Mouse (Mus musculus) midbrain, embryonic 15.5 days (tissue): ENCODE measurements around the gene Setd1b. TPM values are rescaled to one million over a fixed set of nuclear protein-coding genes. Genes with fewer than 3 reads are reported as not detected.

ENCODE experiments used
- ATAC-seq: fragments of 200-750 bp; cut with Nextera tagmentation; replicated peaks from 2 replicates; pipeline ENCODE4 v1.8.0; 2017; ENCODE audit warnings: moderate TSS enrichment
- H3K27ac ChIP-seq: fragments of 300-500 bp; sonication (generic); 2 replicates; pipeline ENCODE4 v1.5.1; 2015; ENCODE audit warnings: mild to moderate bottlenecking, inconsistent platforms
- H3K27me3 ChIP-seq: fragments of 300-500 bp; sonication (generic); replicated peaks from 2 replicates; pipeline ENCODE4 v1.6.1; 2015; ENCODE audit warnings: inconsistent platforms
- H3K36me3 ChIP-seq: fragments of 300-500 bp; sonication (generic); replicated peaks from 2 replicates; pipeline ENCODE4 v1.6.1; 2015; ENCODE audit warnings: inconsistent platforms
- H3K4me1 ChIP-seq: fragments of 300-500 bp; sonication (generic); 2 replicates; pipeline ENCODE4 v1.6.1; 2015; ENCODE audit warnings: inconsistent platforms
- H3K4me2 ChIP-seq: fragments of 300-500 bp; sonication (generic); 2 replicates; pipeline ENCODE4 v1.6.1; 2015; ENCODE audit warnings: inconsistent platforms, mild to moderate bottlenecking, moderate library complexity
- H3K4me3 ChIP-seq: fragments of 300-500 bp; sonication (generic); 2 replicates; pipeline ENCODE4 v1.5.1; 2015; ENCODE audit warnings: mild to moderate bottlenecking, inconsistent platforms
- H3K9ac ChIP-seq: fragments of 300-500 bp; sonication (generic); 2 replicates; pipeline ENCODE4 v1.6.1; 2015; ENCODE audit warnings: mild to moderate bottlenecking, inconsistent platforms
- H3K9me3 ChIP-seq: fragments of 300-500 bp; sonication (generic); 2 replicates; pipeline ENCODE4 v1.6.1; 2016; ENCODE audit warnings: inconsistent platforms
- whole genome bisulfite sequencing: fragments of 180-500 bp; shearing (Covaris S2); methylation state at CpG from one replicate; pipeline ENCODE4 v1.1.7; 2015; ENCODE audit warnings: mixed read lengths; 5-methylcytosine and 5-hydroxymethylcytosine counted together
- polyA plus RNA-seq: library from polyadenylated mRNA; unstranded; fragments of >200 nt; fragmentation: Nextera tagmentation; extraction: Ambion mirVana; gene quantifications from 2 replicates; pipeline ENCODE4 v1.2.1, GENCODE M21; 2015

Gene Setd1b
- polyA plus RNA-seq, 1 experiment from 2014 or later, result 12.2 TPM

- no peaks in the 10 kb centered on the region for H3K9me3 ChIP-seq
- no peak overlapping the region for H3K27ac ChIP-seq
- peaks cover 10% of the 10 kb centered on the region for H3K4me1 ChIP-seq
- H3K27me3 ChIP-seq, result no peaks in the 10 kb centered on the region
- H3K4me2 ChIP-seq, result no peak overlapping the region
- no peak overlapping the region for H3K4me3 ChIP-seq
- no peaks in the 10 kb centered on the region for H3K36me3 ChIP-seq
- ATAC-seq, result no peak
- WGBS, result 29% methylated on average over 7 of the region's 7 CpGs
- no peak overlapping the region for H3K9ac ChIP-seq
These were observed 27.1 kb upstream of the Setd1b start for GRCm38 (mm10) chr5:123114924-123115323.

- Histone ChIP-seq H3K27ac (no peak overlapping the region), H3K27me3 (no peaks in the 10 kb centered on the region), H3K4me3 (no peak overlapping the region), H3K36me3 (no peaks in the 10 kb centered on the region), H3K4me2 (no peak overlapping the region), H3K9ac (no peak overlapping the region), H3K4me1 (0 out of 2 replicates have a peak, but pooled peaks cover 2% of the 10 kb centered on the region), H3K9me3 (no peaks in the 10 kb centered on the region)
- 81% methylated on average over 8 of the region's 8 CpGs for WGBS
- no peak for ATAC-seq
These were observed 25.9 kb upstream of the Setd1b start for GRCm38 (mm10) chr5:123116080-123116479.

GRCm38 (mm10) chr5:123117257-123117656 lies 24.7 kb upstream of the Setd1b start:
- Histone ChIP-seq H3K27ac (no peak overlapping the region), H3K4me1 (0 out of 2 replicates have a peak, but pooled peaks cover 2% of the 10 kb centered on the region), H3K4me2 (no peak overlapping the region), H3K27me3 (no peaks in the 10 kb centered on the region), H3K9ac (no peak overlapping the region), H3K9me3 (no peaks in the 10 kb centered on the region), H3K4me3 (no peak overlapping the region), H3K36me3 (no peaks in the 10 kb centered on the region)
- ATAC-seq, result no peak
- WGBS, result 15% methylated on average over 10 of the region's 10 CpGs

GRCm38 (mm10) chr5:123117773-123118172 lies 24.2 kb upstream of the Setd1b start:
- no peaks in the 10 kb centered on the region for H3K27me3 ChIP-seq
- no peak overlapping the region for H3K9ac ChIP-seq
- 88% methylated on average over 8 of the region's 8 CpGs for WGBS
- no peak for ATAC-seq
- no peak overlapping the region for H3K4me3 ChIP-seq
- H3K4me2 ChIP-seq, result no peak overlapping the region
- H3K36me3 ChIP-seq, result no peaks in the 10 kb centered on the region
- H3K27ac ChIP-seq, result no peak overlapping the region
- H3K4me1 ChIP-seq, result 0 out of 2 replicates have a peak, but pooled peaks cover 2% of the 10 kb centered on the region
- no peaks in the 10 kb centered on the region for H3K9me3 ChIP-seq

- Histone ChIP-seq H3K27me3 (no peaks in the 10 kb centered on the region), H3K9me3 (no peaks in the 10 kb centered on the region), H3K4me2 (no peak overlapping the region), H3K27ac (no peak overlapping the region), H3K4me1 (0 out of 2 replicates have a peak, but pooled peaks cover 2% of the 10 kb centered on the region), H3K4me3 (no peak overlapping the region), H3K36me3 (no peaks in the 10 kb centered on the region; the same call in 1 of the 2 replicates), H3K9ac (no peak overlapping the region)
- ATAC-seq, result no peak
- WGBS, result 80% methylated on average over 10 of the region's 10 CpGs
These were observed 23.2 kb upstream of the Setd1b start for GRCm38 (mm10) chr5:123118826-123119225.

- Histone ChIP-seq H3K36me3 (no peaks in the 10 kb centered on the region; the same call in 1 of the 2 replicates), H3K4me2 (no peak overlapping the region), H3K9me3 (no peaks in the 10 kb centered on the region), H3K27me3 (no peaks in the 10 kb centered on the region), H3K4me3 (no peak overlapping the region), H3K9ac (no peak overlapping the region; the same call in 1 of the 2 replicates), H3K27ac (no peak overlapping the region), H3K4me1 (0 out of 2 replicates have a peak, but pooled peaks cover 2% of the 10 kb centered on the region)
- WGBS, result 64% methylated on average over 7 of the region's 7 CpGs
- ATAC-seq, result no peak
These were observed 21.3 kb upstream of the Setd1b start for GRCm38 (mm10) chr5:123120624-123121215.

- Histone ChIP-seq H3K4me2 (no peak overlapping the region), H3K9me3 (no peaks in the 10 kb centered on the region), H3K4me1 (0 out of 2 replicates have a peak, but pooled peaks cover 2% of the 10 kb centered on the region), H3K27me3 (no peaks in the 10 kb centered on the region), H3K9ac (no peak overlapping the region), H3K27ac (no peak overlapping the region), H3K4me3 (no peak overlapping the region), H3K36me3 (peaks cover 2% of the 10 kb centered on the region; the same call in 1 of the 2 replicates)
- no peak for ATAC-seq
- 85% methylated on average over 4 of the region's 4 CpGs for WGBS
These were observed 19.8 kb upstream of the Setd1b start for GRCm38 (mm10) chr5:123122181-123122580.

- ATAC-seq, result no peak
- Histone ChIP-seq H3K9me3 (no peaks in the 10 kb centered on the region), H3K27me3 (no peaks in the 10 kb centered on the region), H3K9ac (no peak overlapping the region), H3K4me1 (0 out of 2 replicates have a peak, but pooled peaks cover 2% of the 10 kb centered on the region), H3K4me2 (no peak overlapping the region), H3K27ac (no peak overlapping the region), H3K36me3 (peaks cover 2% of the 10 kb centered on the region; the same call in 1 of the 2 replicates), H3K4me3 (no peak overlapping the region)
- WGBS, result 90% methylated on average over 6 of the region's 6 CpGs
These were observed 16.9 kb upstream of the Setd1b start for GRCm38 (mm10) chr5:123125105-123125504.

GRCm38 (mm10) chr5:123125638-123126406 lies 16.2 kb upstream of the Setd1b start:
- H3K4me3 ChIP-seq, result no peak overlapping the region
- no peak overlapping the region for H3K27ac ChIP-seq
- 85% methylated on average over 18 of the region's 18 CpGs for WGBS
- H3K9me3 ChIP-seq, result no peaks in the 10 kb centered on the region
- H3K27me3 ChIP-seq, result no peaks in the 10 kb centered on the region
- no peak for ATAC-seq
- no peak overlapping the region for H3K9ac ChIP-seq
- no peak overlapping the region for H3K4me2 ChIP-seq
- 0 out of 2 replicates have a peak, but pooled peaks cover 1% of the 10 kb centered on the region for H3K4me1 ChIP-seq
- H3K36me3 ChIP-seq, result peaks cover 2% of the 10 kb centered on the region; the same call in 1 of the 2 replicates

GRCm38 (mm10) chr5:123127031-123127430 lies 15.0 kb upstream of the Setd1b start:
- H3K4me2 ChIP-seq, result no peak overlapping the region
- no peaks in the 10 kb centered on the region for H3K27me3 ChIP-seq
- peaks cover 7% of the 10 kb centered on the region for H3K4me1 ChIP-seq
- no peak overlapping the region for H3K27ac ChIP-seq
- no peak overlapping the region for H3K4me3 ChIP-seq
- no peak overlapping the region for H3K9ac ChIP-seq
- no peaks in the 10 kb centered on the region for H3K9me3 ChIP-seq
- WGBS, result 79% methylated on average over 6 of the region's 6 CpGs
- peaks cover 2% of the 10 kb centered on the region; the same call in 1 of the 2 replicates for H3K36me3 ChIP-seq
- ATAC-seq, result no peak

- 55% methylated on average over 10 of the region's 10 CpGs for WGBS
- ATAC-seq, result no peak
- Histone ChIP-seq H3K36me3 (peaks cover 2% of the 10 kb centered on the region; the same call in 1 of the 2 replicates), H3K4me2 (no peak overlapping the region), H3K4me3 (no peak overlapping the region), H3K9me3 (no peaks in the 10 kb centered on the region), H3K27me3 (no peaks in the 10 kb centered on the region), H3K9ac (no peak overlapping the region), H3K4me1 (peaks cover 22% of the 10 kb centered on the region), H3K27ac (no peak overlapping the region)
These were observed 13.4 kb upstream of the Setd1b start for GRCm38 (mm10) chr5:123128426-123129169.

- ATAC-seq, result no peak
- Histone ChIP-seq H3K4me1 (peaks cover 29% of the 10 kb centered on the region), H3K27ac (no peak overlapping the region), H3K4me3 (no peak overlapping the region), H3K27me3 (no peaks in the 10 kb centered on the region), H3K4me2 (no peak overlapping the region), H3K36me3 (peaks cover 2% of the 10 kb centered on the region; the same call in 1 of the 2 replicates), H3K9me3 (no peaks in the 10 kb centered on the region), H3K9ac (no peak overlapping the region)
- 88% methylated on average over 10 of the region's 10 CpGs for WGBS
These were observed 12.7 kb upstream of the Setd1b start for GRCm38 (mm10) chr5:123129170-123129757.
